Mouse (Mus musculus): ENCODE measurements around the gene Tiam2.
A peak's percentile ranks its signal among the peaks of the same experiment; 100 is the strongest.

GRCm38 (mm10) chr17:3288341-3288740, 38.0 kb upstream of the Tiam2 start:
- TF ChIP-seq MAX (IDR thresholded peaks at IDR 0.05; ENCODE audit: low read length), result no peak
- no peak for TF ChIP-seq ZNF384 (IDR thresholded peaks at IDR 0.05; ENCODE audit: low read depth, low read length)
- no peak for TF ChIP-seq POLR2A (IDR thresholded peaks at IDR 0.05; ENCODE audit: control insufficient read depth in 1 of 2, insufficient read depth in 1 of 2, low read depth in 1 of 2, low read length in 2 of 2, poor library complexity in 1 of 2)
- TF ChIP-seq POLR2AphosphoS5 (IDR thresholded peaks at IDR 0.05; ENCODE audit: borderline replicate concordance, low read depth, low read length), result no peak
- no peak for TF ChIP-seq USF1 (IDR thresholded peaks at IDR 0.05; ENCODE audit: low read depth, low read length)
- TF ChIP-seq CTCF (IDR thresholded peaks at IDR 0.05 in 2 of 3, conservative IDR thresholded peaks at IDR 0.05 in 1 of 3; ENCODE audit: control insufficient read depth in 1 of 3, insufficient read depth in 1 of 3, low read depth in 2 of 3, low read length in 3 of 3, poor library complexity in 1 of 3, severe bottlenecking in 1 of 3), result peak; percentile 62 to 77 (median 70)
- TF ChIP-seq NRF1 (IDR thresholded peaks at IDR 0.05; ENCODE audit: insufficient read depth, low read depth, low read length, poor library complexity, severe bottlenecking), result no peak
- no peak for TF ChIP-seq EP300 (IDR thresholded peaks at IDR 0.05; ENCODE audit: low read depth in 1 of 2, low read length in 2 of 2)
- no peak for TF ChIP-seq TAL1 (IDR thresholded peaks at IDR 0.05; ENCODE audit: low read length)
- TF ChIP-seq USF2 (IDR thresholded peaks at IDR 0.05; ENCODE audit: borderline replicate concordance in 1 of 2, insufficient read depth in 1 of 2, low read depth in 1 of 2, low read length in 2 of 2), result no peak
- TF ChIP-seq UBTF (IDR thresholded peaks at IDR 0.05; ENCODE audit: borderline replicate concordance, insufficient read depth, low read depth, low read length), result no peak

Measured in MEL (cell line).